Mouse (Mus musculus) ovary, postnatal 10 days (tissue): ENCODE data around the gene Dock3.
"Not testable (repeated sequence)": the region's sequence is repeated elsewhere in the genome, so short reads cannot be mapped to it uniquely, and the experiment has no call there.

Experiments used
- DNase-seq: peaks from one replicate; pipeline ENCODE4 v3.0.0; 2022; ENCODE audit warnings: low spot score

Dock3 gene

DNA sequence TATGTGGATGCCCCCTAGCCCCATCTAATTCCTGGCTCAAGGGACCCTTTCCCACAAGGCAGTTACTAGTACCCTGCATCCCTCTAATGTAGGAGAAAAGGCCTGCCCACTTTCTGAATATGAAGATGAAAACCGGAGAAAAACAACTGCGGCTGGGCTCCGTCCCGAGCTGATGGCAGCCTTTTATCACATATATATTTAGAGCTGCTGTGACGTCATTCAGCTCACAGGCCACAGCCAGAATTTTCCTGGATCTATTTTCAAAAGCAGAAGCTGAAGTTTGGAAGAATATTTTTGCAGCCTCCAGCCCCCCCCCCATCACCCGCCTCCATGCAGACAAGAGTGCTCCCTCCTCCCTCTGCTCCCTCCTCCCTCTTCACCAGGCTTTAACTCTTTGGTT lies 27.9 kb upstream of the Dock3 start:
- DNase-seq: no peak

GRCm38 (mm10) chr9:107255596-107255995 lies 23.9 kb upstream of the Dock3 start:
- no peak for DNase-seq

DNA sequence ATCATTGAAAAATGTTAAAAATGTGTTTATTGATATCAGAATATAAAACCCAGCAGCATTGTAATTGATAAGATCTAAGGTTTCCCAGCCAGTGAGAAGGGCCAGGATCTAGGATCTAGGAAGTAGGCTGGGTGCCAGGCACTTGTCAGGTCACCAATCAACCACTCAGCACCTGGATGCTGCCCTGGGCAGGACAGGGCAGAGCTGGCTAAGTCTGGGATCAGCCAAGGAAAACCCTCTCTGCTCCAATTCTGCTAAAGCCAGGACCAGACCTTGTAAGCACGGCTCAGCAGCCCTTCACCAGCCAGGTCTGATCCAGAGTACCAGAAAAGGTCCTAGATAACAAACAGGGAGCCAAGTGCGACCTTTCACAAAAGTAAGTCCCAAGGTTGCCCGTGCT lies 23.2 kb upstream of the Dock3 start:
- DNase-seq: no peak

- no peak for DNase-seq
Measured at GRCm38 (mm10) chr9:107254476-107254875, 22.8 kb upstream of the Dock3 start.

- no peak for DNase-seq
Measured at GRCm38 (mm10) chr9:107252164-107252563, 20.5 kb upstream of the Dock3 start.

- no peak for DNase-seq
Measured at GRCm38 (mm10) chr9:107250416-107251337, 19.0 kb upstream of the Dock3 start.

DNA sequence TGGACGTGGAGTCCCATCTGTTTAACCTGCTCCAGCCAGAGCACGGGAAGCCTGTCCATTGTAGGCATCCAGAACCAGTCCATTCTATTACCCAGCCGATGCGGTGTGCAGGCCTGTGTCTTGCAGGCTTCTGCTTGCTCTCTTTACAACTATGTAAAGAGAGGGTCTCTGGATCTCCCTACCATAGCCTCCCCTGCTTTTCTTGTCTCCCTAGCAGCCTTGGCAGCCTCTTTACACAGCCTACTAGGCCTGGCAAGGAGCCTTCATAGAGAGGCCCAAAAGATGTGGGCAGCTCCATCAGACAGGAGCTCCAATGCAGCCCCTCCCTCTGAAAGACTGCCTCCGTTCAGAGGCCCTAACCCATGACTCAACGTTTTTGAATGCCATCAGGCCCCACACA lies 17.4 kb upstream of the Dock3 start:
- no peak for DNase-seq

- DNase-seq: no peak
Measured at GRCm38 (mm10) chr9:107246170-107246569, 14.5 kb upstream of the Dock3 start.

- no peak for DNase-seq
Measured at GRCm38 (mm10) chr9:107245311-107245710, 13.6 kb upstream of the Dock3 start.

GRCm38 (mm10) chr9:107236151-107236550 lies 4.4 kb upstream of the Dock3 start:
- no peak for DNase-seq

GRCm38 (mm10) chr9:107235261-107235660 lies 3.6 kb upstream of the Dock3 start:
- DNase-seq: no peak

GRCm38 (mm10) chr9:107232140-107232539 lies 431 bp upstream of the Dock3 start:
- DNase-seq: no peak

- DNase-seq: no peak
Measured at GRCm38 (mm10) chr9:107230991-107231538, 644 bp downstream of the Dock3 start.

DNA sequence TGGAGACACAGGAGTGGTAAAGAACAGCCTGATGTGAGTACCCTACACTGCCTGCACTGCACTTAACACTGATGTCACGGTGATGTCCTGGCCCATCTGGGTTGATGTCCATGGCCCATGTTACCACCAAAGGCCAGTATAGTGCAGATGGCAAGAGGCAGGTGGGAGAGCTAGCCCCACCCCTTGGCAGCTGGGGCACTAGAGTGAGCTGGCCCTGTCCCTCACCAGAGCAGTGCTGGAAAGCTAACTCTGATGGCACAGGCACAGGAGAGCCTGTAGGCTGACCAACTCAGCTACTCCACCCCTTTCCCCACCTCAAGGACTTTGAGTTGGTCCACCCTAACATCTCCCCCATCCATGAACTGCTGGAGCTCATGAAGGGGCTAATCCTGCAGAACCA lies 7.1 kb downstream of the Dock3 start:
- DNase-seq: no peak

- DNase-seq: not testable (repeated sequence)
Measured at GRCm38 (mm10) chr9:107174831-107175230, 56.9 kb downstream of the Dock3 start.

DNA sequence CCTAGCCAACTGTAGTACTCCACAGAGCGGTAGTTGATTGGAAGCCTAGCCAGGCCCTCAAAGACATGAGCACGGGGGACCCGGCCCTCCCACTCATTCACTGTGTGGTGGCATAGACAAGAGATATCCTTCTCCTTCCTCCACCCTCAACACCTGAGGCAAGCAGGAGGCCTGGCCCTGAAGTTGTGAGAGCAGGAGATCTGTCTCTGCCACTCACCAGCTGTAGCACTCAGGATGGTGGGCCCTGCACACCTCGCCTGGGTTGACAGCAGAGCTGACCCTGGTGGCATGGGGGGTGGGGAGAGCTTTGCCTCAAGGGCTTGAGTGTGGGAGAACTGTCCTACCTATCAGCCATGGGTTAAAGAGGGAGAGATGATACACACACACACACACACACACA lies 65.9 kb downstream of the Dock3 start:
- no peak for DNase-seq

DNA sequence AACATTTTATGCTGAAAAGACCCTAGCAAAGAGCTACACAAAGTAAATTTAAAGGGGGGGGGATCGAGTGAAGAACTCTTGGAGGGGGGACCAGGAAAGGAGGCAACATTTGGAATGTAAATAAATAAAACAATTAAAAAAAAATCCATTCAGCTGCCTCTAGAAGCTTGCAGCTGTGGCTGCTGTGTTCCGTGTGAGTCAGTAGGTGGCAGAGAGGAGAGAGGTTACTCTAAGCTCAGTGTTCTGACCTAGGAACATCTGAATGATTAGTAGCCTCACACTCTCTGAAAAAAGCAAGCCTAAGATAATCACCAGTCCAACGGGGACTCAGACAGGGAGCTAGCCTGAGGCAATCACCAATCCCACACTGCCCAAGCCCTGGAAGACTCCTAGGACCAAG lies 66.9 kb downstream of the Dock3 start:
- DNase-seq: no peak

DNA sequence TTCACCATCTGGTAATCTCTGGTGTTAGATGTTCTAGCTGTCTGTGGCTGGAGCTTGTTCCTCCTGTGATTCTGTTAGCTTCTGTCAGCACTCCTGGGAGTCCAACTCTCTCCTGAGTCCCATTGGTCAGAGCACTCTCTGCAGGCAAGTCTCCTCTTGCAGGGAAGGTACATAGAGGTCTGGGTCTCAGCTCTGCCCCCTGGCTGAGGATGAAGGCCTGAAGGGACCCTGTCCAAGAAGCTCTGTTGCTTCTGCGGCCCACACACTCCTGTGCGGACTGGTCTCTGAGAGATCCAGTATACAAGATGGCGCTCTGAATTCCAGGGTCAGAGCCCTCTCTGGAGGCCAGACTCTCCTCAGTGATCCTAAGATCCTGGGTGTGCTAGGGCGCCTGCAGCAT lies 75.3 kb downstream of the Dock3 start:
- DNase-seq: not testable (repeated sequence)

GRCm38 (mm10) chr9:107112791-107113190 lies 118.9 kb downstream of the Dock3 start:
- DNase-seq: no peak

DNA sequence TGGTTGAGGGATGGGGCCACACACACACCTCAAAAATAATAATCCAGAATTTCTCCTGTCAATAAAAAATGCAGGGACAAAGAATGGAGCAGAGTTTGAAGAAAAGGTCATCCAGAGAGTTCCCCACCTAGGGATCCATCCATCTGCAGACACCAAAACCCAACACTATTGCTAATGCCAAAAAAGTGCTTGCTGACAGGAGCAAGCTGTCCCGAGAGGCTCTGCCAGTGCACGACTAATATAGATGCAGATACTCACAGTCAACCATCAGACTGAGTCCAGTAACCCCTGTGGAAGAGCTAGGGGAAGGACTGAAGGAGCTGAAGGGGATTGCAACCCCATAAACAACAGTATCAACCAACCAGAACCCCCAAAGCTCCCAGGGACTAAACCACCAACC lies 119.7 kb downstream of the Dock3 start:
- no peak for DNase-seq

DNA sequence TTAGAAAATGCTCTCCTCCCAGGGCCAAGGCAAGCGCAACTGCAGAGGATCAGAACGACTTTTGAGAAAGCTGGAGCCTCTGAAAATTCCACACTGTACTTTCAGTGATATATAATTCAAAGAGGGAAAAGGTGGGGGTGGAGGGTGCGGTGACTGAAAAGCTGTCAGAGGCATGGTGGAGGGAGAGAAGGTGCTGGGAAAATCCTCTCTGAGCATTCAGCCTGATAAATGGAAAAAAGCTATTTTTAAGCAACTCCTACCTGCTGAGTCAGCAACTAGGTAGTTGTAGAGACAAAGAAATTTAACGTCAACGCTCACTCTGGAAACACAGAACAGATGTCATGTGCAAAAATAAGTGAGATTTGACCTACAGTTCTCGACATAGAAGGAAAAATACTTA lies 132.2 kb downstream of the Dock3 start:
- no peak for DNase-seq

DNA sequence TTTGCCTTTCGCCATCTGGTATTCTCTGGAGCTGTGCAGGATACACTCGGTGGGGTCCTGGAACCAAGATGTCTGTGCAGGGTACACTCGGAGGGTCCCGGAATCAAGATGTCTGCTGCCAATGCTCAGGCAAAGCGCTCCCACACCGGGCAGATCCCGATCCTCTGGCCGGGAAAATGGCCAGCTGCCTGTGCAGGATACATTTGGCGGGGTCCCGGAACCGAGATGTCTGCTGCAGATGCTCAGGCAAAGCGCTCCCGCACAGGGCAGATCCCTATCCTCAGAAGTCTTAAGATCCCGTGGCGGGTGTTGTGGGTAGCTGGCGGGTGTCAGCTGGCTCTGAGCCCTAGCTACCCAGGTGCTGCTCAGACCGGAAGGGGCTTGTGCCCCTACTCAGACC lies 142.3 kb downstream of the Dock3 start:
- DNase-seq: not testable (repeated sequence)

- no peak for DNase-seq
Measured at GRCm38 (mm10) chr9:107087531-107087930, 144.2 kb downstream of the Dock3 start.

DNA sequence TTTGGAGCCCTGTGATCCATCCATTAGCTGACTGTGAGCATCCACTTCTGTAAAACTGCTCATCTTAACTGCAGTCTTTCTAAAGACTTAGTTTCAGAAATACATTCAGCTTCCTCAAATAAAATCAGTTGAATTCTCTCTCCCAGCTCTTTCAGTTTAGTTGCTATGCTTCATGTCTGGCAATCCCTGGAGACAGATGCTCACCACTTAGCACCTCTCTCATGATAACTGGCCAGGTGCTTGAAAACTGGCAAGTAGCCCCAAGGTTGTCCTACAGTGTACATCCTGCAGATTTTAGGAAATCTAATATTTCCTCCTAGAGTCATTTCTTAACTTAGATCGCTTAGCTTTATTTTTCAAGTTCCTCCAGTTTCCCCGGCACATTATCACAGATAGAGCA lies 193.8 kb downstream of the Dock3 start:
- no peak for DNase-seq
